Mouse (Mus musculus) Patski (cell line): ENCODE measurements around the gene Tfrc. TPM values are rescaled to one million over a fixed set of nuclear protein-coding genes. Genes with fewer than 3 reads are reported as not detected.

Source experiments
- ATAC-seq: fragments of 100-300 bp; one replicate; pipeline ENCODE4 v1.8.0; 2021
- CTCF ChIA-PET: fragments of 350-600 bp; sonication (Branson Sonifier 250); formaldehyde crosslinking; loops from one replicate; lab custom pipeline; 2022; ENCODE audit warnings: inconsistent platforms; lab: Charles Lee
- POLR2A ChIA-PET: fragments of 350-600 bp; sonication (Branson Sonifier 250); formaldehyde crosslinking; loops from one replicate; lab custom pipeline; 2022; ENCODE audit warnings: antibody characterized with exemption, inconsistent platforms; lab: Charles Lee
- DNase-seq: peaks from one replicate; pipeline ENCODE4 v3.0.0-alpha.2; 2011; ENCODE audit warnings: low read depth, low spot score
- H3K27me3 ChIP-seq: fragments of 371-371 bp; one replicate; pipeline ENCODE4 v1.5.1; 2021
- CTCF ChIP-seq: fragments of 100-300 bp; IDR thresholded peaks from one replicate; pipeline ENCODE4 v1.5.1; 2021
- in situ Hi-C: fragments of 300-500 bp; cut with MboI; formaldehyde crosslinking; loops from 3 replicates; pipeline ENCODE4 v1.11.1; 2018; ENCODE audit warnings: low pct_unique_long_range_greater_than_20kb, mixed read lengths
- polyA plus RNA-seq: library from polyadenylated mRNA; unstranded; gene quantifications from one replicate; pipeline ENCODE4 v1.2.3, GENCODE M21; 2021

Gene Tfrc
- polyA plus RNA-seq, 1 experiment from 2014 or later = 84.9 TPM

DNA sequence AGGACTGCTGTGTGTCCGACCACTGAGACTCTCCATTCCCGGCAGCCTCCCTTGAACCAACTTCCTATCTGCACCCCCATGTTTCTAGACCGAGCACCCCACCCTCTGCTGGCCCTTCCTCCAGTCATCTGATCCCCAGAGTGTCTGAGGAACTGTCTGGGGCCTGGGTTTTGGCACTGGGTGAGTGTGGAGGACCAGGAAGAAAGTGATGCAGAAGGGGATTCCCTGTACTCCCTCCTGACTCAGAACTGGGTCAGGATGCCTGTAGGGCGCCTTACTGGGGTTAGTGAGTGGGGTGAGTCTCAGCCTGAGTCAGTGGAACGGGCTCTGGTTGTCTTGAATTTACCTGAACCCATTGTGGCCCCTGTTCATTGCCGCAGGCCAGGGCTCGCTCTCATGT lies 63.5 kb downstream of the Tfrc start:
- in situ Hi-C loops = no loop called here
- no peak for ATAC-seq
- no peaks in the 10 kb centered on the region for H3K27me3 ChIP-seq
- ChIA-PET CTCF (interaction anchor here (0.8 to 1.6 kb wide), 2 partner anchors 11 to 13 kb away, joined by 3 read pairs; no protein-coding TSS in a partner anchor), POLR2A (no interaction called here)
- no peak for DNase-seq
- TF ChIP-seq CTCF = no peak

DNA sequence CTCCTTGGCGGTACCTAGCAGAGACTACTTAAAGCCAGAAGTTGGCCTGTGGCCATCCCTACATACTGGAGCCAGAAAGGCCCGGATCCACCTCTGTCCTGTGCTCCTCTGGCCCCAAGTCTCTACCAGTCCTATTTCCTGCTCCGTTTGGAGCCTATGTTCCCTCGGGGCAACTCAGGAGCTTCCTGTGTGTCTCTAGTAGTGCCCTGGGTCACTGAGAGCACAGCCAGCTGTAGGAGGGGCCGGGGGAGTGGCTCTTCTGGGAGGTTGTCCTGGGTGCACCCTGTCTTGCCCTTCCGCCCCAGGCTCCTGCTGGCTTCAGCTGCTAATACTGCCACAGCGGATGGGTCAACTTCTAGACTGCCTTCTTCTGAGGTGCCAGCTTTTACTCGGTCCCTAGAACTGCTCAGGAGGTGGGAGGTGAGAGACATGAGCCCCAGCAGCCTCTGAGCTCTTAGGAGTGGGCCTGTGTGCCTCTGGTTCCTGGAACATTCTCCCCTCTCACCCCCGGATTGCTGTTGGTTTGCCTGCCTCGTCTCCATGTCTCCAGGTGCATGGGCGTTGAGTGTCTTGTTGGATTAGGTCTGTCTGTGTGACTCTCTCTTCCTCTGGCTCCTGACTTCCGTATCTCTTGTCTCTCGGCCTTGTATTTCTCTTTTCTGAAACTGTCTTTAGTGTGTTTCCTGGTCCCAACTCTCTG lies 64.3 kb downstream of the Tfrc start:
- no peak for ATAC-seq
- POLR2A ChIA-PET = no interaction called here
- TF ChIP-seq CTCF = no peak
- in situ Hi-C loops = no loop called here
- CTCF ChIA-PET = interaction anchor here (1.2 kb wide), 1 partner anchor 10 kb away, joined by 4 read pairs; no protein-coding TSS in a partner anchor
- no peaks in the 10 kb centered on the region for H3K27me3 ChIP-seq
- no peak for DNase-seq

- ChIA-PET CTCF (interaction anchor here (0.9 to 2.6 kb wide), 2 partner anchors 9 to 36 kb away, joined by 3 to 13 read pairs; no protein-coding TSS in a partner anchor), POLR2A (no interaction called here)
- no peaks in the 10 kb centered on the region for H3K27me3 ChIP-seq
- no peak for TF ChIP-seq CTCF
- DNase-seq = no peak
- in situ Hi-C loops = no loop called here
- ATAC-seq = no peak
Observed at GRCm38 (mm10) chr16:32674121-32674740, 65.5 kb downstream of the Tfrc start.

GRCm38 (mm10) chr16:32677040-32677700 lies 68.5 kb downstream of the Tfrc start:
- no peak for TF ChIP-seq CTCF
- in situ Hi-C loops = no loop called here
- ATAC-seq (no peak), DNase-seq (no peak)
- no peaks in the 10 kb centered on the region for H3K27me3 ChIP-seq
- ChIA-PET CTCF (interaction anchor here (0.9 to 3.4 kb wide), 5 partner anchors 12 to 38 kb away, joined by 3 to 21 read pairs (median 4); no protein-coding TSS in a partner anchor), POLR2A (interaction anchor here (1.1 kb wide), 1 partner anchor 20 kb away, joined by 4 read pairs; no protein-coding TSS in a partner anchor)

DNA sequence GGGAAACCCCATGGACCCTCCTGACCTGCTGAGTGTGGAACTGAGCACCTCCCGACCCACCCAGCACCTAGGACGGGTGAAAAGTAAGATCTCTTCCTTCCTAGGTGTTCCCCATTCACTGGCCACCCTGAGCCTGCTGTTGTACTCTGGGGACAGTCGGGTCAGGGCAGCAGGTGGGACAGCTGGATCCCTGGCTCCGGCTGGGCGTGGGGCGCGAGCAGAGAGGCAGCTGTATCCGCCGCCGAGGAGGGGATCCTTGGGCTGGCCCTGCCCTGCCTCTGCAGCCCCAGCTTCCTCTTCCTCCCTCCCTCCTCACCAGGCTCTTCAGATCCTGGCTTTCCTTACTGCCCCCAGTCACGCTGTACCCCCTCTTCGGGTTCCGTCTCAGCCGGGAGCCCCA lies 69.2 kb downstream of the Tfrc start:
- no peak for ATAC-seq
- no peaks in the 10 kb centered on the region for H3K27me3 ChIP-seq
- in situ Hi-C loops = no loop called here
- CTCF ChIA-PET = interaction anchor here (3.4 kb wide), 1 partner anchor 17 kb away, joined by 21 read pairs; no protein-coding TSS in a partner anchor
- POLR2A ChIA-PET = no interaction called here
- DNase-seq = no peak
- no peak for TF ChIP-seq CTCF

GRCm38 (mm10) chr16:32678812-32679211 lies 70.1 kb downstream of the Tfrc start:
- ChIA-PET POLR2A (no interaction called here), CTCF (interaction anchor here (3.1 to 3.4 kb wide), 2 partner anchors 18 to 41 kb away, joined by 11 to 21 read pairs; no protein-coding TSS in a partner anchor)
- no peak for TF ChIP-seq CTCF
- ATAC-seq (no peak), DNase-seq (no peak)
- in situ Hi-C loops = no loop called here
- no peaks in the 10 kb centered on the region for H3K27me3 ChIP-seq

DNA sequence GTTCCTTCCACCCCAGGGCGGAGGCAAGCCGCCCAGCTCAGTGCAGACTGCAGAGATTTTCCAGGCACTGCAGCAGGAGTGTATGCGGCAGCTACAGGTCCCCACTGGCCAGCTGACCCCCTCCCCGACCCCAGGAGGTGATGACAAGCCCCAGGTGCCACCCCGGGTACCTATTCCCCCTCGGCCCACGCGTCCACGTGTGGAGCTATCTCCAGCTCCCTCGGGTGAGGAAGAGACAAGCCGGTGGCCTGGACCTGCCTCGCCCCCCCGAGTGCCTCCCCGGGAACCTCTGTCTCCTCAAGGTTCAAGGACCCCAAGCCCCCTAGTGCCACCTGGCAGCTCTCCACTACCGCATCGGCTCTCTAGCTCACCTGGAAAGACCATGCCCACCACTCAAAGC lies 71.3 kb downstream of the Tfrc start:
- H3K27me3 ChIP-seq = no peaks in the 10 kb centered on the region
- no peak for TF ChIP-seq CTCF
- ChIA-PET CTCF (interaction anchor here (1.3 to 3.1 kb wide), 2 partner anchors 23 to 42 kb away, joined by 4 to 11 read pairs; no protein-coding TSS in a partner anchor), POLR2A (no interaction called here)
- DNase-seq (no peak), ATAC-seq (no peak)
- in situ Hi-C loops = no loop called here

- ChIA-PET CTCF (interaction anchor here (1.3 to 4.1 kb wide), 3 partner anchors 18 to 43 kb away, joined by 4 to 51 read pairs (median 11); no protein-coding TSS in a partner anchor), POLR2A (interaction anchor here (1.5 kb wide), 1 partner anchor 34 kb away, joined by 4 read pairs; no protein-coding TSS in a partner anchor)
- ATAC-seq (no peak), DNase-seq (no peak)
- in situ Hi-C loops = no loop called here
- TF ChIP-seq CTCF = no peak
- H3K27me3 ChIP-seq = no peaks in the 10 kb centered on the region
Observed at GRCm38 (mm10) chr16:32680806-32681205, 72.1 kb downstream of the Tfrc start.

DNA sequence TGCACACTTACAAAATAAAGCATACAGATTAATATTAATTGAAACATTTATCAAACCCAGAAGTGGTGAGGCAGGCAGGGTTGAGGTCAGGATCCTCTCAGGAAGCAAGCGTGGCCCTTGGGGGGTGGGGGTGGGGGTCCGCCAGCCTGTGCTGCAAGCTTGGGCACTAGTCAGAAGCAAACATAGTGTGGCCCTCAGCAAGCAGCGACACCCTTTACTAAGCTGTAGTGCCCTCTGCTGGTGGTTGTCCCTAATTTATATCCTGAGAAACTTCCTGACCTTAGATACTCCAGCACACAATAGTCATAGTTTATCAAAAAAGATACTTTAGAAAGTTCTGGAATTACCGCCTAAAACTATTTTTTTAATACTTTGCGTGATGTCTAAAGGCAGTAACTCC lies 73.5 kb downstream of the Tfrc start:
- H3K27me3 ChIP-seq = no peaks in the 10 kb centered on the region
- ATAC-seq = no peak
- CTCF ChIA-PET = interaction anchor here (1.1 to 4.6 kb wide), 13 partner anchors 9 to 59 kb away, joined by 3 to 51 read pairs (median 6); no protein-coding TSS in a partner anchor
- POLR2A ChIA-PET = interaction anchor here (0.7 to 1.5 kb wide), 5 partner anchors 20 to 43 kb away, joined by 3 to 6 read pairs (median 3); no protein-coding TSS in a partner anchor
- in situ Hi-C loops = no loop called here
- no peak for TF ChIP-seq CTCF
- no peak for DNase-seq

Other genes with a start within 250 kb of the Tfrc start
- gene Tm4sf19, start 208.4 kb upstream of the Tfrc start, polyA plus RNA-seq = not detected
- gene Tctex1d2, start 189.2 kb upstream of the Tfrc start, polyA plus RNA-seq = 54.5 TPM
- gene Pcyt1a, start 178.0 kb upstream of the Tfrc start, polyA plus RNA-seq = 29.7 TPM
- 0.04 TPM for gene Slc51a, start 121.0 kb upstream of the Tfrc start, polyA plus RNA-seq
- gene Zdhhc19, start 112.7 kb upstream of the Tfrc start, polyA plus RNA-seq = not detected
- 72.0 TPM for gene Tnk2, start 35.0 kb downstream of the Tfrc start, polyA plus RNA-seq
- not detected for gene Muc4, start 127.0 kb downstream of the Tfrc start, polyA plus RNA-seq
- 0.05 TPM for gene Muc20, start 188.5 kb downstream of the Tfrc start, polyA plus RNA-seq
- gene Smbd1, start 201.6 kb downstream of the Tfrc start, polyA plus RNA-seq = not detected